Mouse (Mus musculus): ENCODE data around the gene Gm6583. TPM values are rescaled to one million over a fixed set of nuclear protein-coding genes. Genes with fewer than 3 reads are reported as not detected.

Gene Gm6583
- total RNA-seq, 2 experiments from 2014 or later, result not detected

GRCm38 (mm10) chr5:112316468-112316867, 39.4 kb downstream of the Gm6583 start:
- no peak overlapping the region for H3K27ac ChIP-seq
- DNase-seq (ENCODE audit: low spot score in 2 of 2), result no peak
- H3K4me3 ChIP-seq, result no peak overlapping the region
- no peak for TF ChIP-seq CTCF (conservative IDR thresholded peaks at IDR 0.05)

- DNase-seq (ENCODE audit: low spot score in 2 of 2), result no peak
- Histone ChIP-seq H3K27ac (peak overlapping the region; percentile 71), H3K4me3 (no peak overlapping the region)
- TF ChIP-seq CTCF (conservative IDR thresholded peaks at IDR 0.05), result no peak
Observed at GRCm38 (mm10) chr5:112313222-112313885, 42.5 kb downstream of the Gm6583 start.

- H3K27ac ChIP-seq, result peak overlapping the region; percentile 69
- TF ChIP-seq CTCF (conservative IDR thresholded peaks at IDR 0.05), result no peak
Observed at GRCm38 (mm10) chr5:112305842-112306241, 50.0 kb downstream of the Gm6583 start.

More at GRCm38 (mm10) chr5:112305842-112306241, 50.0 kb downstream of the Gm6583 start:
- no peak for DNase-seq (ENCODE audit: low spot score in 2 of 2)
- no peak overlapping the region for H3K4me3 ChIP-seq

Other genes with a start within 250 kb of the Gm6583 start
- 1 to 10 TPM; 1.0 to 1.5 TPM for gene Cryba4, start 103.5 kb downstream of the Gm6583 start, total RNA-seq (2021)
- 1 to 10 TPM; 6.4 to 7.8 TPM for gene Crybb1, start 100.2 kb downstream of the Gm6583 start, total RNA-seq (2021)
- 10 to 100 TPM; 45.3 to 45.4 TPM for gene Tpst2, start 79.3 kb downstream of the Gm6583 start, total RNA-seq (2021)
- gene Tfip11, start 29.7 kb downstream of the Gm6583 start, total RNA-seq (2021), result 10 to 100 TPM; 40.6 to 40.8 TPM
- 10 to 100 TPM; 21.4 to 30.4 TPM for gene Srrd, start 13.0 kb downstream of the Gm6583 start, total RNA-seq (2021)
- 10 to 100 TPM; 30.3 to 37.5 TPM for gene Hps4, start 12.9 kb downstream of the Gm6583 start, total RNA-seq (2021)
- 100 to 1,000 TPM; 223 to 224 TPM for gene Asphd2, start 38.8 kb upstream of the Gm6583 start, total RNA-seq (2021)
- gene Gm6588, start 93.4 kb upstream of the Gm6583 start, total RNA-seq (2021), result not detected
- 100 to 1,000 TPM; 233 to 235 TPM for gene Sez6l, start 221.2 kb upstream of the Gm6583 start, total RNA-seq (2021)